Mouse (Mus musculus): ENCODE measurements around the gene Mpv17l2.
A peak's percentile ranks its signal among the peaks of the same experiment; 100 is the strongest.

The Mpv17l2 gene

GRCm38 (mm10) chr8:70765838-70766570 is 5.3 kb upstream of the Mpv17l2 start:
- no peak for DNase-seq

GRCm38 (mm10) chr8:70765329-70765728 is 4.6 kb upstream of the Mpv17l2 start:
- no peak for DNase-seq

GRCm38 (mm10) chr8:70764676-70765075 is 3.9 kb upstream of the Mpv17l2 start:
- peak; percentile 54 for DNase-seq

DNA sequence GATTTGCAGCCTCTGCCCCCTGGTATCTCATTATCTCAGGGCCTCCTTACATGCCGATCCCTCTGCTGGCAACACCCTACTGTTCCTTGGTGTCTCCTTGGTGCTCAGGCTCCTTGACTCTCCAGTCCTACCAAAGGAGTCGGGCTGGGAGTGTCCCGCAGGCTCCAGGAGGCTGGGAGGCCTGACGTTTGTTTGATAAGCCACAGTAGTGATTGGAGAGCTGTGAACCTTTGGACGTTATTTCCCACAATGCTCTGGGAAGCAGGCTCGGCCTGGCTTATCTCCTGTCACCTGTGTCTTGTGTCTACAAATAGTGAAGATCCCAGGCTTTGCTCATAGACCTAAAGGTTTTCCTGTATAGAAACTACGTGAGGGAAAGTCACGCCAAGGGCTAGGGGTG is 3.3 kb upstream of the Mpv17l2 start:
- DNase-seq: no peak

GRCm38 (mm10) chr8:70763354-70763753 is 2.6 kb upstream of the Mpv17l2 start:
- peak; percentile 78 for DNase-seq

DNA sequence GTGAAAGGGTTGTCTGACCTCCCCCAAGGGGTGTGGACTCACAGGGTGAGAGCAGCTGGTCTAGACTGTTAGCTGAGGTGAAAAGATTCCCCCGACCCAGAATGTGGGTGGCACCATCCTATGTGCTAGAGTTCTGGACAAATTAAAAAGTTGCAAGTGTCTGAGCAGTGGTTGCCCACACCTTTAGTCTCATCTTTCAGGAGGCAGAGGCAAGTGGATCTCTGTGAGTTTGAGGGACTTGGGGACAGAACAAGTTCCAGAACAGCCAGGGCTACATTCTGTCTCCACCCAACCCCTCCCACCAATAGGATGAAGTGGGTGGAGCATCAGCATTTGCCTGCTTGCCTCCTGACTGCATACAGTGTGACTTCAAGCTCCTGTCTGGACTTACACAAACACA is 1.4 kb upstream of the Mpv17l2 start:
- peak; percentile 54 for DNase-seq

DNA sequence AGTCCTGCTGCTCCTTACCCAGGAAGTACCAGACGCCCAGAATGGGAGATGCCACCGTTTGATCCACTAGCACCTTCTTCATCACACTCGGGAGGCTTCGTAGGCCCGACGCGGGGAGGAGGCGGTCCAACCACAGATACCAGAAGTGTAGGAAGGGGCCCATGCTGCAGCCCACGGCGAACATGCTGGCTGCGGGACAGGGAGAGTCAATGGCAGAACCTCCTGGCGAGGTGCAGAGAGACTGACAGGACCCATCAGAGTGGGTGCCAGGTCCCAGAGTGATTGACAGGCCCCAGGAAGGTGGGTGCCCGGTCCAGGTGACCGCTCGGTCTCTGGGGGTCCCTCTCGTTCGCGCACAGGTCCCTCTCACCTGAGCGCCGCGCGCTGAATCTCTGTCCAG is 396 bp downstream of the Mpv17l2 start:
- no peak for DNase-seq

DNA sequence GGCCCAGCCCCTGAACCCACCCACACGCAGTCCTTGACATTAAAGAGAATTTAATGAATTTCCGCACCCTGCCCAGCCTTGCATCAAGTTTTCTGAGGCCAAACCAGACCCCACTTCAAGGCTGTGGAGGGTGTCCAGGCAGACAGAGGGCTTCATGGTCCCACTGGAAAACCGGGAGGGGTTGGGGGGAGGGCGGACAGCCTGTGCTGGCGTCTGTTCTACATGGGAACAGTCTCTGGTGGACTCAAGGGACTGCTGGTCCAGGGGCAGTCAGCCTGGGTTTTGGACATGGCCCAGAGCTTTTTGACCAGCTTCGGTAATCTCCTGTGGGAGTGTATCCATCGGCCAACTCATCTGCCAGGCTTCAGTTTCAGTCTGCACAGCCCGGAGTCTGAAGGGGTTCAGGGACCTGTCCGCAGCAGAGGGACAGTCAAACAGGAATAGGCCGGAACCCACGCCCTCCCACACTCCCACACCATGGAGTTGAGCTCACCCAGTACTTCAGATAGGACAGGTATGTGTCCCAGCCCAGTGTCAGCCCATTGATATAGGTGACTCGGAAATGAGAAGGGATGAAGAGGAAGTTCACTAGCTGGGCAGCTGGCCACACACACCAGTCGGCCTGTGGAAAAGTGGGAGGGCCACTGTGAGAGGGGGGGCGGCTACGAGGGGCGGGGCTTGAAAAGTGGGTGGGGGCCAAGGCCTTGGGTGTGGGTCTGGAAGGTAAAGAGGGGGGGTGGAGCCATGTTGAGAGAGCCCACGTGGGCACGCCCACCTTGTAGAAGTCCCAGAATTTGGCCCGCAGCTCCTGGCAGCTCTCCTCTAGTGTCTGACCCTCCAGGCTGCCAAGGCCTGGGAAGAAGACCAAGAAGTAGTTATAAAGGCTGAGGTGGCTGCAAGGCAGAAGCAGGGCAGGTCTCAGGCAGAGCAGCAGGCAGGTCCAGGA is 1.9 kb downstream of the Mpv17l2 start:
- peak; percentile 68 for DNase-seq

GRCm38 (mm10) chr8:70758308-70758615 is 2.5 kb downstream of the Mpv17l2 start:
- DNase-seq: peak; percentile 60

DNA sequence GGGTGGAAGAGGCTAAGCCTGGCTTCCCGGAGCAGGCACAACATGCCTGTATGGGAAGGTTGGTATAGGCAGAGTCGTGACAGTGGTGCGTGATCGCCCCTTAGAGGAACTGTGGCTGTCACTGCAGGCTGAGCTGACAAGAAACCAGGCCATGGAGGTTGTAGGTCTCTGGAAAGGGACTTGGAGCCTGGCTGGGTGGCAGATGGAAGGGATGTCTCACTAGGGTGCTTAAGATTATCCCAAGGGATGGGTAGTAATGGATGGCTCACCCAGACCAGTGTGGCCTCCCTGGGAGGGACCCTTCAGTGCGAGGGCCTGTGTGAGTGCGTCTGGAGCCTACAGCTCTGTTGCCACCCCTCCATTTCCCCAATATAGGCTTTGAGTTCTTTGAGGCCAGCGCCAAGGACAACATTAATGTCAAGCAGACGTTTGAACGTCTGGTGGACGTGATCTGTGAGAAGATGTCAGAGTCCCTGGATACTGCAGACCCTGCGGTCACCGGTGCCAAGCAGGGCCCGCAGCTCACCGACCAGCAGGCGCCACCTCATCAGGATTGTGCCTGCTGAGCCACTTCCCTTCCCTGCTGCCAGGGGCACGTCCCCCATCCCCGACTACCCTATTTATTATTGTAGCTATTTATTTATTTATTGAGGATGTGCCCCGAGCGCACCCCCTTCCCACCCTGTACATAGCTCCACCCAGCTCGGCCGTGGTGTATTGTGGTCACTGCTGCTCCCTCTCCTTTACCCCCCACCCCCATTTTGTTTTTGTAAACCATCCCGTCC is 3.0 kb downstream of the Mpv17l2 start:
- DNase-seq: peak; percentile 65

- DNase-seq: peak; percentile 55
These were observed 4.2 kb downstream of the Mpv17l2 start for GRCm38 (mm10) chr8:70756476-70757040.

DNA sequence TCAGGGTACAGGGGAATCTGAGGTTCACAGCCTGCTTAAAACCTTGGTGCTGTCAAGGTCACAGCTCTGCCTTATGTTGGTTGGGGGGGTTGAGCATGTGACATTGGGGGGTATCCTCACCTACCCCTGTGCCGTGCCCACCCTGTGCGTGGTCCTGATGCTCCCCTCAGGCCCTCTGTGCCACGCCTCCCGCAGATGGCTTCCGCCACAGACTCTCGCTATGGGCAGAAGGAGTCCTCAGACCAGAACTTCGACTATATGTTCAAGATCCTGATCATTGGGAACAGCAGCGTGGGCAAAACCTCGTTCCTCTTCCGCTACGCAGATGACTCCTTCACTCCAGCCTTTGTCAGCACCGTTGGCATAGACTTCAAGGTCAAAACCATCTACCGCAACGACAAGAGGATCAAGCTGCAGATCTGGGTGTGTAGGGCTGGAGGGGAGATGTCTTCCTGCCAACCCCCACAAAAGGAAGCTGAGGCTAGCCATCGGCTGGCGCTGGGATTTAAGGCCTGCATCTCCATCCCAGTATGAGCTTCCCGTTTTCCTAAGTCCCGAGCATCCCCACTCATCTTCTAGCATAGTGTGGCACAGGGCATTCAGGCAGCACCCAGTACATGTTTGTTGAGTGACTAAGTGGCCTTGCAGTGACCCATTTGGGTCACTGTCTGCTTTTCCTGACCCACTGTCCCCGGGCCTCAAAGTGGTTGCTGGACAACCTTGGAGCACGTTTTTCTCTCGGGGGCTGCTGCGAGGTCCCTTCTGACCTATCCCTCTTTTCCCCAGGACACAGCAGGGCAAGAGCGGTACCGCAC is 4.9 kb downstream of the Mpv17l2 start:
- DNase-seq: no peak

DNA sequence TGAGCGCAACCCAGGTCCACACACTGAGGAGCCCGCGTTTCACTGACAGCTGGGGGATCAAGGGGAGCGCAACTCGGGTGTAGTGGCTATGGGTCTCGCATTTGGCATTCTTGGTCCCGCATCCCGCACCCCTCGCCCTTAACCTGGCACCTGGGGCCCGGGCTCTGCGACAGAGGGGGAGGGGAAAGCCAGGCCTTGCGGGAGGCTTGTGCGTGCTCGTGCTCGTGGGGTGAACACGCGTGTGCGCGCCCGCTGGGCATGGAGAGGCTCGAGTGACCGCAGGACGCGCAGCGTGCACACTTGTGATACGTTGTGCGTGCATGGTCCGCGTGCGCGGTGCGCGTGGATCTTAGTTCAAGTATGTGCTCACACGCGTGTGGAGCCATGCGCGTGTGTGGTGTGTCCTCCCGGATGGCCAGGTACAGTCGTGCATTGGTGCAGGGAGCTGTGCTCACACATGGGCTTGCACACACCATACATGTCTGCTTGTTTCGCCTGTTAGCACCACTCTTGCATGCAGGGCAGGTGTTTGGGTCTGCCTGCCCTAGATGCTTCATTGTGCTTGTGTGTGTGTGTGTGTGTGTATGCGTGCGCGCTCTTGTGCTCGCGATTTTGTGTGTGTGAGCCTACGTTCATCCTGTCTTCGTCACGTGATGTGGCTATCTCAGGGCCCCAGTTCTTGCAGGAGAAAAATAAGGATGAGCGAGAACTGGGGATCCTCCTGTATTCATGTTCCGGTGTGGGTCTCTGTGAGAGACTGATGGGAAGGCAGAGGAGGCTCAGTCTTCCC is 5.7 kb downstream of the Mpv17l2 start:
- peak; percentile 89 for DNase-seq

DNA sequence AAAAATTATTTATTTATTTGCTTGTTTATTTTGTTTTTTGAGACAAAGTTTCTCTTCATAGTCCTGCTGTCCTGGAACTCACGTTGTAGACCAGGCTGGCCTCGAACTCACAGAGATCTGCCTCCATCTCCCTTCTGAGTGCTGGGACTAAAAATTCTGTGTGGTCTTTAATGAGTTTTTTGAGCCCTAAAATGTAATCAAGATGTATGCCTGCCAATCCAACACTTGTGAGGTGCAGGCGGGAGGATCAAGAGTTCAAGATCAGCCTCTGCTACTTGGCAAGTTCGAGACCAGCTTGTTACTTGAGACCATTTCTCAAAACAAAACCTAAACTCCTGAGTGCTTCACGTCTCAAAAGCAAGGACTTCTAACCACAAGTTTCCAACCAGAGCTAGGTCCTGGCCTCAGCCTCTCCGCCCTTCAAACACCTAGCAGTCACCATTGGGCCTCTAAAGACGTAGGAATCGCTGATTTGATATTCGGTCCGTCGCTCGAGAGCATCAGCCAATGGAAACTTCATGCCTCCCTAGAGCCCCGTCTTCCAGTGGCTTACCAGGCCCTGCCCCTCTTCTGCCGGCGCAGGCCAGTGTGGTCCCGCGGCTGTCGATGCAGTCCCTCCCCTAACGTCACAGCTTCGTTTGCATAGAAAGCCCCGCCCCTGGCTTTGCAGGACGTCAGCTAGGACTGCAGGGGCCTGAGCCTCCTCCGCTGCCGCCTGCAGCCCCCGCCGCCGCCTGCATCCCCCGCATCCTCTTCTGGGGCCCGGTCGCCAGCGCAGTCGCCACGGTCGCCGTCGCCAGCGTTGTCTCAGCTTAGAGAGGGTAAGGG is 6.5 kb downstream of the Mpv17l2 start, which contains the start of gene Rab3a:
Gene Rab3a (plus strand): TSS at position 637 of the 828 bp plus-strand sequence.
- peak; percentile 98 for DNase-seq

DNA sequence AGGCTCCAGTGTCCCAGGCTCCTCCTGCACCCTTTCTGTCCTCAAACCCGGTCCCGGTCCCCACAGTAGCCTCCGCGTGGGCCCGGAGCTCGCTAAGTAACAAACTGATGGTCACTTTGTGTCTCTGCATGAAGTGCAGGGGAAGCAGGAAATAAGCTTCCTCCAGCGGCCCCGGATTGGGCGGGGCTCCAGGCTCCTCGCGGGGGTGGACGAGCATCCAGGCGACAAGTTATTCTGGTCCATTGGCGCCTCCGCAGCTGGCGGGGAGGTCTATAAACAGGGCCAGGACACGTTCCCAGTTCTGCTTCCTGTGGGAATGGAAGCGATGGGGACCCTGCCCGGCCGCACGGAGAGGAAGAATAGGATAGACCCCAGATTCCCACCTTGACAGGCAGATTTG is 7.6 kb downstream of the Mpv17l2 start:
- DNase-seq: peak; percentile 72

DNA sequence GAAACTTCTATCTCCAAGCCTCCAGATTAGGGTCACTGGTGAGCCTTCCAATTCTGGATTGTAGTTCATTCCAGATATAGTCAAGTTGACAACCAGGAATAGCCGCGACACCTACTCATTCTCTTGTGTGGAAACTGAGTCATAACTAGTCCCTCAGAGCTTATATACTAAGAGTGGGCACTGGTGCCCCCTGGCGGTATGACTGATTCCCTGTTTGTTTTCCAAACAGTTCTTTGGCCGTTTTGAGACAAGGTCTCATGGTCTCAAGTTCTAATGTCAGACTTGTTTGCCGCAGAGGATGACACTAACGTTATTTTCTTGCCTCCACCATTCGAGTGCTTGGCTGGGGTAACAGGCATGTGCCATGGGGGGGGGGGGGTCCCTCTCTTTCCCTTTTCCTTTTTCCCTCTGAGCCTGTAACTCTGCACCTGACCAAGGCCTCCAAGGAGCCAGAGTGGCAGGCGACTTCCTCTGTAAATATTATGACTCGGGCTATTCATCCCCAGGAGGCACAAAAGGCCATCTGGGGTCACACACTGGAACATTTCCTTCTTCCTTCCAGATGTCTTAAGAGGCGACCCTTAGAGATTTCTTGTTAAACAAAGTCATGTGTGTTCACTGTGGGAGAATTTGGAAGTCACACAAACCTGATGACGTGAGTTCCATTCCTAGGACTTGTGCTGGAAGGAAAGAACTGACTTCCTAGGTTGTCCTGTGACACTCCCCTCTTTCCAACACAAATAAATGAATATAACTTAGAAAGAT is 8.6 kb downstream of the Mpv17l2 start:
- DNase-seq: peak; percentile 81

- no peak for DNase-seq
These were observed 10.5 kb downstream of the Mpv17l2 start for GRCm38 (mm10) chr8:70750128-70750680.

DNA sequence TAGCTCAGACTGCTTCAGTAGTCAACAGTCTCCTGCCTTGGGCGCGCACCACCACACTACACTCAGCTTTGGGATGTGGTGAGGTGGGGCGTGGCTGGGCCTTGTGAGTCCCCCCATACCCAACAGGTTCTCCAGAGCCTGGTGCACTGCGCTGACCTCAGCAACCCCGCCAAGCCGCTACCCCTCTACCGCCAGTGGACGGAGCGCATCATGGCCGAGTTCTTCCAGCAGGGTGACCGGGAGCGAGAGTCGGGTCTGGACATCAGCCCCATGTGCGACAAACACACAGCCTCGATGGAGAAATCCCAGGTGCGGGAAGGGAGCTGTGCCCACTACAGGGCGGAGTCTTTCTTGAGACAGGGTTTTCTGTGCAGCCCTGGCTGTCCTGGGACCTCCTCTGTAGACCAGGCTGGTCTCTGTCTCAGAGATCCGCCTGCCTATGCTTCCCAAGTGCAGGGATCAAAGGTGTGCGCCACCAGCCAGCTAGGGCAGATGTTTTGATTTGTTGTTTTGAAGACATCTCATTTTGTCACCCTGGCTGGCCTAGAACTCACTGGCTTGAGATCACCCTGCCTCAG is 11.6 kb downstream of the Mpv17l2 start:
- no peak for DNase-seq
